Mouse (Mus musculus) heart, postnatal 0 days (tissue): ENCODE measurements around the gene Rabgap1l.

Experiments used
- CTCF ChIP-seq: IDR thresholded peaks from 2 replicates; pipeline ENCODE4 v1.5.1; 2016; ENCODE audit warnings: antibody characterized with exemption, control low read depth, low read depth
- EP300 ChIP-seq: IDR thresholded peaks from 2 replicates; pipeline ENCODE4 v1.6.1; 2016; ENCODE audit warnings: antibody characterized with exemption, low read depth

GRCm38 (mm10) chr1:160195337-160195663 lies 597.7 kb downstream of the Rabgap1l start:
- no peak for TF ChIP-seq CTCF
- TF ChIP-seq EP300: no peak
